Mouse (Mus musculus) heart, postnatal 14 days (tissue): ENCODE measurements at regions not wholly inside any gene's neighbourhood (a gene's known extent, or its start where the extent isn't known, plus 50 kb on each side); places are given as distances from the start of the nearest gene placed in this dataset.

Source experiments
- DNase-seq, 2 experiments: peaks; one replicate each; pipeline ENCODE4 v3.0.0; 2021 to 2022
- intact Hi-C: fragments of 180-260 bp; cut with DNase I; formaldehyde crosslinking; loops from one replicate; pipeline ENCODE4 v1.15.1; 2025

GRCm38 (mm10) chr3:80248611-80249010, 364.3 kb downstream of the Fam198b start:
- DNase-seq, result no peak
- intact Hi-C loops, result no loop called here

DNA sequence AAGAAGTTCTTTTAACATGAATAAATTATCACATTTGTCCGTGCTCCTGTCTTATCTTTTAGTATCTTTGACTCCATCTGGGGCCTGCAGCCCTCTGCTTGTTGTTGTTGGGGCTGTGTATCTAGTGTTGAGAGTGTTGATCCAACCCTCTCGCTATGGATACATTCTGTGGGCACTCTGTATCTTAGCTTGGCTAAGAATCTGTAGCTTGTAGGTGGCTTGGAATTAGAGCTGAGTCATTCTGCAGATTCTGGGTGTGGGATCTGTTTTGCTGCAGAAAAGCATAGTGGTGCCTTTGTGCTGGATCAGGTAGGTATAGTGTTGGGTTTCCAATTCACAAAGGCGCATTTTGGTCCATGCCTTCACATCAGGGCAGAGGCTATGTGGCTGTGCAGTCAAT, 365.6 kb downstream of the Fam198b start:
- intact Hi-C loops, result no loop called here

DNA sequence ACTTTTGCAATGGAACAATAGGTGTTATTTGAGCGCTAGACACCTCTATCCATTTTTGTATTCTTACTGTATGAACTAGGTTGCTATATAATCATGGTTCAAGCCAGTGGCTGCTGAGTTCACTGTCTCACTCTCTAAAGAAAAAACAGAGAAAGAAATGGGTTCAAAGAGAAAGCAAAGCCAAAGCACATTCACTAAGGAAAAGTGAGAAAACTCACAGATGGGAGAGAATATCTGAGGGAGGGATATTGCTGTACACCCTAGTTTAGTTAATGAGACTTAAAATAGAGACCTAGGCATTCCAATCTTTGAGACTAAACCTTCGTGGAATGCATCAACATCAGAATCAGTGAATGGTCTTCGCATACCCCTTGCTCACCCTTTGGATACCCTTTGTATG, 371.0 kb downstream of the Fam198b start:
- intact Hi-C loops, result no loop called here
- no peak for DNase-seq

More for the DNA sequence above, 365.6 kb downstream of the Fam198b start:
- no peak for DNase-seq

GRCm38 (mm10) chr3:80256383-80256782, 372.1 kb downstream of the Fam198b start:
- intact Hi-C loops, result no loop called here
- DNase-seq, result no peak

DNA sequence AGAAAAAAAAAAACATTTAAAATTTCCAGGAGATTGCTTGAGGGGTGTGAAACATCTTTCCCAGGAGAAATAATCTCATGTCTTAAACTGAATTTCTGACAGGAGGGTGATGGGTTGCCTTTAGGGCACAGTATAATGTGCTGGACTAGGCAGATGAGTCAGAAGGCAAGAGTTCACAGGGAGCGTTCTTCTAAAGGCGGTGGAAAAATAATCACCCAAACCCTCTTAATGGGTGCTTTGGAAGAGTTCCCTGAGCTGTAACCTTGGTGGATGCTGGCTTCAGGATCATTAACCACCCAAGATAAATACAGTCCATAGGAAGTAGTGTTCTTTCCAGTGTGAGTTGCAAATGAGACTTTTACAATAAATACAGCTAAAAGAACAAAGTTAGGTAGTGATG, 378.8 kb downstream of the Fam198b start:
- DNase-seq, result no peak
- intact Hi-C loops, result no loop called here

DNA sequence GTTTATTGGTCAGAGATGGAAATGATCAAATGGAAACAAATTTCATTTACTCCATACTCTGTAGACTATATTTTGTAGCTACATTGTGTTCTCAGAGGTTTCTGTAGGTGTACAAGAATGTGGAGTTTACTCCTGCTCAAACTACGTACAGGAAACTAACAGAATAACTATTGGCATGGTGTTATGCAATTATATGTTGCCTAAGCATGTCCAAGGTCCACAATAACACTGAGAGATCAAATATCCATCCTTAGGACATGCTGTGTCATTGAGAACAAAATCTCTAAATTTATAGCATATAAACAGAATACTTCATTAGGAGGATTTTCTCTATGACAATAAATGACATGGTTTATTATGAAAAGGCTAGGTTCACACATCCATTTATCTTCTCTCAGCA, 400.3 kb downstream of the Fam198b start:
- no peak for DNase-seq
- intact Hi-C loops, result no loop called here

- no peak for DNase-seq
- intact Hi-C loops, result no loop called here
Observed at GRCm38 (mm10) chr3:80285246-80285645, 400.9 kb downstream of the Fam198b start.

GRCm38 (mm10) chr3:80293485-80293884, 409.2 kb downstream of the Fam198b start:
- intact Hi-C loops, result no loop called here
- DNase-seq, result no peak

DNA sequence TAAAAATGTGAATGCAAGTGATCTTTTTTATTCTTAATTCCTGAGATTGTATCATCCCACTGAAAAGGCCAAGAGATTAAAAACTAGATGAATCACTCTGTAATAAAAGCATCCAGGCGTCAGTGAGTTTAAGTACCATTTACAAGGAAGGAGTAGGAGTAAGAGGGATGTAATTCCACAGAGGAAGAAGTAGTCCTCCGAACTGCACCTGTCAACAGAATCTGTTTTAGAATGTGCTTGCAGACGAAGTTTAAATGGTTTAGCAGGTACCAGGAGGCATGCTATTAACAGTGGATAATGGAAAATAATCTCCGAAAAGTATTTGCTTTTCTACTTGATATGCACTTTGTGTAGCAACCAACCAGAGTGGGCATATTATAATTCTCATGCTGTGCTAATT, 423.3 kb downstream of the Fam198b start:
- DNase-seq, result no peak
- intact Hi-C loops, result no loop called here

GRCm38 (mm10) chr3:80309931-80310330, 425.6 kb downstream of the Fam198b start:
- no peak for DNase-seq
- intact Hi-C loops, result no loop called here

DNA sequence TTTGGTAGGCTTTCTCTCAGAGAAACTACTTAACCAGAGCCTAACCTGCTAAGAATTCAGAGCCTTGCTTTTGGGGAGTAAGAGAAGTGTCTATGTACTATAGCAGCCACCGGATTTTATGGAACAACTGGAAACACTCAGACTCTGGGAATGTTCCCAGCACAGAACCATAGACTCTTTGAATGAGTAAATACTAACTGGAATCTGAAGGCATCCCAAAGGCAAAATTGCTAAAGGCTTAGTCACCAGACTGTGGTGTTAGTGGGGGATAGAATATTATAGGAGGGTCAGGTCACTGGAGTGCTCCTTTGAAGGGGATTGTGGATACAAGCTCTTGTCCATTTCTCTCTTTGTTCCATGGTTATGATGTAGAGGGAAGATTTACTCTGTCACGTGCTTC, 427.4 kb downstream of the Fam198b start:
- intact Hi-C loops, result no loop called here
- DNase-seq, result no peak

DNA sequence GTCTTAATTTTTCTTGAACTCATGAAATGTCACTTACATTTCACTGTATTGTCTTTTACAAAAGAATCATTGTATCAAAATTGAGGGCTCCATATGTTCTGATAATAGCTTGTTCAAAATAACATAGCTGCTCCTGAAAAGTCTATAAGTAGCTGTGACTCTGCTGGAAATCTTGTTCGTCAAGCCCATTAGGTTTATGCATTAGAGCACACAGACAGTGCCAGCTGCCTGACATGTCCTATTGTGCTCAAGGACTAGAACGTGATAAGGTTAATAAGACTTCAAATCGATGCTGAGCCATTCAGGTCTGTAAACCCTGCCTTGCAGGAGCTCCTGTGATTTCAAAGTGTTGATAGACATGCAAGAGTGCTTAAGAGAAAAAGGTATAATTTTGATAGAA, 438.0 kb downstream of the Fam198b start:
- intact Hi-C loops, result no loop called here
- DNase-seq, result no peak

DNA sequence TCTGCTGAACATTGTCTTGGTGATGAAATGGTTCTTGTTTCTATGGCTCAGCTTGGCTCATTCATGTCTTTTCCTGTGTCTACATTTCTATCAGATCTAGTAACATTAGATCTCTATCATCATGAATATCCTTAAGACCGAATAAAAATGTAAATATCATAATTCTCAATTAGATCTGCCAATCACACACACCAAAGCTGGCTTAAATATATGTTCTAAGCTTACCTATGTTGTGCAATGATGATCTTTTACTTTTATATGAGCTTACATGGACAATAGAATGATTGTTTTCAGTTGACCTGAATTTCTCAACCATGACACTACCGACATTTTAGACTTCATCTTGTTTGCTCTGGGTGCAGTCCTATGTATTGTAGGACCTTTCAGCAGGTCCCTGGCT, 440.4 kb downstream of the Fam198b start:
- DNase-seq, result no peak
- intact Hi-C loops, result no loop called here

- intact Hi-C loops, result no loop called here
- DNase-seq, result no peak
Observed at GRCm38 (mm10) chr3:80331776-80332175, 447.4 kb downstream of the Fam198b start.

DNA sequence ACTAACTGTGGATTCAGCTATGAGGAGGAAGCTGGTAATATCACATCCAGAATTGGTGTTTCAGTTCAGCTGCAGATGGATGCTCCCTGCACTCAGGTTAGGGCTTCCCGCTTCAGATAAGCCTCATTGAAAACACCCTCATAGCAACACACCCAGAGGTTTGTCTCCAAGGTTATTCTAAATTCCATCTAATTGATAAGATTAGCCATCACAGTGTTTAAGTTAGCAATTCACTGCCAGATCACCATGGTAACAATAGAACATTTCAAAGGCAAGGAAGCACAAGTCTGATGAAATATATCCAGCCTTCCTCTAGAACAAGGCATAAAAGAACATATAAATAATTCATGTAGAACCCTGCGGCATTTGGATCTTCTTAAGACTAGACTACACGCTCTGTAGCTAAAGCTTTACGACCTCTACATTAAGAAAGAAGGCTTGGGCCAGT, 450.1 kb downstream of the Fam198b start:
- intact Hi-C loops, result no loop called here
- no peak for DNase-seq

GRCm38 (mm10) chr3:80336123-80336674, 451.9 kb downstream of the Fam198b start:
- intact Hi-C loops, result no loop called here
- DNase-seq, result no peak

DNA sequence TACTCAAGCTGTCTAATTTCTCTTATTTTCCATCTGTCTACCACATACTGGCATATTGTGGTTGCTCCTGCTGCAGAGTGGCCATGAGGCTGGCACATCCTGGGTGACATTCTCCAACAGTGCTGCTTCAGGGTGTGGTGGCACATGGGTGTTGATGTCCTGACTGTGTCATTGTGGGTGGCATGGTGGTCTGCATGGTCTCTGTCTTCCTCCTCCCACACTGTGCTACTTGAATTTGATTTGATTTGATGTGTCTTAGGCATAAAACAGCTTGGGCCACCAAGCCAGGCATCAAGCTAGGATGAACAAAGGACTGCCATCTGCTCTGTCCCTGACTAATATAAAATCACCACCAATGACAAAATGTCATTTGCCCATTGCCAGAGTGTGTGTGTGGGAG, 434.7 kb downstream of the Gria2 start:
- intact Hi-C loops, result no loop called here
- no peak for DNase-seq

- intact Hi-C loops, result no loop called here
- no peak for DNase-seq
Observed at GRCm38 (mm10) chr3:80369214-80369941, 433.3 kb downstream of the Gria2 start.

GRCm38 (mm10) chr3:80372436-80372835, 430.2 kb downstream of the Gria2 start:
- intact Hi-C loops, result no loop called here
- no peak for DNase-seq

DNA sequence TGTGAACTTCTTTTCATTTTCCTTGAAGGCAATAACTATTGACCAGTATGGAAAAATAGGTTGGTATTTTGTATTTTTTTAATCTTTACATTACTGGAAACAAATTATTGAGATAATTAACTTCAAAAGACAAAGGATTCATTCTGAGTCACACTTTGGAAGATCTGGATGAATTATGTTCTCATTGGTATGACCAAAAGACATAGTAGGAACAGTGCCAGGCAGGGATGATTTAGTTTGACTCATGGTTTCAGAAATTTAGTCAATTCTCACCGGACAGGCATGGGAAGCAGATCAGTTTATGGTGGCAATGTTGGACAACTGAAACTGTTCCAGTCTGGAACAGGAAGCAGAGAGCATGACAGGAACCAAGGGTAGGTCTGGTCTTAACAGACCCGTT, 416.6 kb downstream of the Gria2 start:
- intact Hi-C loops, result no loop called here
- no peak for DNase-seq

GRCm38 (mm10) chr3:80396240-80396639, 406.4 kb downstream of the Gria2 start:
- intact Hi-C loops, result no loop called here
- no peak for DNase-seq

DNA sequence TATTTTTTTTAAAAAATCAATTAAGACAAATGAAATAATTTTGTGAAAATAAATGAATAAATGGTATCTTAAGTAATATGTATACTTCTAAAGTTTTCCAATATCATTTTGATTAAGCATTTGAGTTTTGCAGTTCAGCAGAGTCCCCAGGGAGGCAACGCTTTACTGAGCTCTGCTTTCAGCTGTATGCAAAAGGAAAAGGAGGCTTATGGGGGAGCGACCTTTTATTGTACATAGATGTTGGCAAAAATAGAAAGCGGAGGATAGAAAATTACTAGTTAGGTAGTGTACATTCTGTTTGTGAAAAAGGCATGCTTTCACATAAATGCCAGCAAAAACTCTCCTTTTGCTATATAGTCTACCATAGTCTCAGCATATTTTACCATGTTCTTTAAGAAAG, 382.2 kb downstream of the Gria2 start:
- DNase-seq, result no peak
- intact Hi-C loops, result no loop called here

- intact Hi-C loops, result no loop called here
- DNase-seq, result no peak
Observed at GRCm38 (mm10) chr3:80421461-80421860, 381.2 kb downstream of the Gria2 start.
